Comparison of ENCODE assay signal across 22 mouse cellular contexts in genomic region chr7:24912480-24912879, GRCm38 (mm10). TPM values are rescaled to one million over a fixed set of nuclear protein-coding genes. Genes with fewer than 3 reads are reported as not detected.
"Had no signal": no experiment of that assay in that cellular context is flagged by ENCODE, and none has a peak within 500 bp of the region (broad histone marks: within the 10 kb centered on the region; RNA-seq: fewer than 3 reads in every experiment).

No protein-coding gene starts in this region.

- H3K27me3 ChIP-seq: midbrain, embryonic 12.5 days; neural tube, embryonic 13.5 days; neural tube, embryonic 15.5 days; stomach, embryonic 15.5 days had no signal

- H3K27ac ChIP-seq: midbrain, embryonic 10.5 days; midbrain, embryonic 12.5 days; neural tube, embryonic 13.5 days; neural tube, embryonic 15.5 days; stomach, embryonic 15.5 days; stomach, postnatal 0 days had no signal

- H3K4me1 ChIP-seq: midbrain, embryonic 12.5 days; neural tube, embryonic 13.5 days had no signal

- H3K4me3 ChIP-seq: midbrain, embryonic 10.5 days; midbrain, embryonic 12.5 days; myocyte; neural tube, embryonic 13.5 days; neural tube, embryonic 15.5 days; stomach, embryonic 15.5 days had no signal

- DNase-seq: lung, adult 18-20 months; lung, embryonic 14.5 days; lung, postnatal 10 days; lung, postnatal 4 days; midbrain, embryonic 14.5 days; retina, postnatal 1 day; right cerebral cortex, adult 18-20 months; right cerebral cortex, postnatal 25 days; thymus, adult 2 months; thymus, postnatal 25 days; thymus, postnatal 4 days had no signal

RNA-seq across cellular contexts. Expression of gene Gm4881, which starts 31.8 kb away (rescaled TPM):
- polyA plus RNA-seq: lung, embryonic 14.5 days; lung, embryonic 16.5 days; myocyte; spleen, adult 2 months; stomach, embryonic 15.5 days; stomach, postnatal 0 days; urinary bladder, adult 2 months had no signal

RNA-seq across cellular contexts. Expression of gene Dmrtc2, which starts 42.6 kb away (rescaled TPM):
- polyA plus RNA-seq: lung, embryonic 14.5 days; lung, embryonic 16.5 days; midbrain, embryonic 10.5 days; midbrain, embryonic 12.5 days; midbrain, embryonic 14.5 days; myocyte; neural tube, embryonic 11.5 days; neural tube, embryonic 13.5 days; spleen, adult 2 months; stomach, embryonic 15.5 days; stomach, postnatal 0 days; thymus, adult 2 months; urinary bladder, adult 2 months had no signal
